Mouse (Mus musculus): ENCODE data around the gene F2rl3.

Gene F2rl3

GRCm38 (mm10) chr8:72766777-72767176 is 5.1 kb downstream of the F2rl3 start:
- no peak for DNase-seq

GRCm38 (mm10) chr8:72777797-72778196 is 16.1 kb downstream of the F2rl3 start:
- no peak for DNase-seq

GRCm38 (mm10) chr8:72780644-72781043 is 19.0 kb downstream of the F2rl3 start:
- no peak for DNase-seq

GRCm38 (mm10) chr8:72801583-72801982 is 39.9 kb downstream of the F2rl3 start:
- DNase-seq: no peak

- no peak for DNase-seq
These were observed 51.0 kb downstream of the F2rl3 start for GRCm38 (mm10) chr8:72812690-72813089.

Measured in cerebellum, adult 9-10 months (tissue).